Mouse (Mus musculus): ENCODE data around the gene Gcm2. TPM values are rescaled to one million over a fixed set of nuclear protein-coding genes. Genes with fewer than 3 reads are reported as not detected.

The Gcm2 gene
- not detected in 2 replicates for total RNA-seq (2015)
- total RNA-seq (2017) = not detected in 2 replicates

DNA sequence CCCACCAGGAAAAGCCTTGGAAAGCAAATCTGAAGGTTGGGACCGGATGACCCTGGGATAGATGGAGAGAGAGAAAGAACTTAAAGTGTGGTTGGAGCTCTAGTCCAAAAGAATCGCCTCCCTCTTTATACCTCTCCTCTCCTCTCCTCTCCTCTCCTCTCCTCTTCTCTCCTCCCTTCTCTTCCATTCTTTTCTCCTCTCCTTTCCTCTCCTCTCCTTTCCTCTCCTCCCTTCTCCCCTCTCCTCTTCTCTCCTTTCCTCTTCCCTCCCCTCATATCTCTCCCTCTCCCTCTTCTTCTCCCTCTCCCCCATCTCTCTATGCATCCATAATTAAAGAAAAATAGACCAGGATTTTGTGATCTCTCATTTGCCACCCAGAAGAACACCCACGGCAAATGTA is at the start of gene Gcm2:
TSS of gene Gcm2 (minus strand) at position 101 of the 400 bp plus-strand sequence.
- no peak for ATAC-seq (replicated peaks; ENCODE audit: poor library complexity)

DNA sequence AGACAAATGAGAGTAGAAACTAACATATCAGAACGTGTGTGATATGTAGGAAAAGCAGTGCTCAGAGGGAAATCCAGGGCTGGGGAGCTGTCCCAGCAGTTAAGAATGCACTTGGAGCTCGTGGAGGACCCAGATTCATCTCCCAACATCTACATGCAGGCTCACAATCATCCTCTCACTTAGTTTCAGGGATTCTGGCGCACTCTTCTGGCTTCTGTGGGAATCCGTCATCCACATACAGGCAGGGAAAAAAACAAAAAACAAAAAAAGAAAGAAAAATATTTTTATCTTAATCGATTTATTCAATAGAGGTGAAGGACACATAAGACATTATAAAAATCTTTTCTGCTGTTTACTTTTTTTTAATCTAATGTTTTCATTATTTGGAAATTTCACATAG is 47.6 kb upstream of the Gcm2 start:
- ATAC-seq (replicated peaks; ENCODE audit: poor library complexity) = no peak

DNA sequence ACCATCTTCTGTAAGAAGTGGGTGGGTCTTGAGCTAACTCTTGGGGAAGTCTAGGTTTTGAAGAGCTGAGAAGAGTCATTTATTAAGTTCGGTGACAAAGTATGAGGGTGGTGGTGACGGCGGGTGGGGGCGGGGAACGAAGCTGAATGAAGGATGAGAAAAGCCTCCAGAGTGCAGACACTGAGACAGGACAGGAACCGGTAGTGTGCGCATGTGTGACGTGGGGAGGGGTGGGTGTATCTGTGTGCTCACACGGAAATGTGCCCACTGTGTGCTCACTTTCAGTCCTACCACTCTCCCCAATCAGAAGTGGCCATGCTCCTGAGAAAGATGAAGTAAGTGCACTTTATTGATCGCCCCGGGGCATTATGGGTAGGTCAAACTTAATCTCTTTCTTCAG is 42.3 kb upstream of the Gcm2 start:
- ATAC-seq (replicated peaks; ENCODE audit: poor library complexity) = no peak

DNA sequence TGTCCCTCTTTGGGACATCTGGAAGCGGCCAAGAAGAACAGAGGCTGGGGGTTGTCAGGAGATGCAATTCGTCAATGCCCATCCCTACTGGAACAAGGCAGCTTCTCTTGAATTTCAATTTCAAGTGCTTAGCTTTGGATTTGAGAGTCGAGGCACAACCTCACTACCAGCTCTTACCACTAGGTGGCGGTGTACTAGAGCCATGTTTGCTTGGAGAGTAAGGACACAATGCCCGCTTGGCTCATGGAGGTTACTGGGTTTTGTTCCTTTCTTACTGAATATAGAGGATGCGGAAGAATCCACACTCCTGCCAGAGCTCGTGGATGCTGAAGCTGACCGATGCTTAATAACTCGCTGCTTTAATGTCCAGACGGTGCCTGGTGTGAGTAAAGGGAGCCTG is 35.4 kb upstream of the Gcm2 start:
- peak; percentile 57 for ATAC-seq (replicated peaks; ENCODE audit: poor library complexity)

DNA sequence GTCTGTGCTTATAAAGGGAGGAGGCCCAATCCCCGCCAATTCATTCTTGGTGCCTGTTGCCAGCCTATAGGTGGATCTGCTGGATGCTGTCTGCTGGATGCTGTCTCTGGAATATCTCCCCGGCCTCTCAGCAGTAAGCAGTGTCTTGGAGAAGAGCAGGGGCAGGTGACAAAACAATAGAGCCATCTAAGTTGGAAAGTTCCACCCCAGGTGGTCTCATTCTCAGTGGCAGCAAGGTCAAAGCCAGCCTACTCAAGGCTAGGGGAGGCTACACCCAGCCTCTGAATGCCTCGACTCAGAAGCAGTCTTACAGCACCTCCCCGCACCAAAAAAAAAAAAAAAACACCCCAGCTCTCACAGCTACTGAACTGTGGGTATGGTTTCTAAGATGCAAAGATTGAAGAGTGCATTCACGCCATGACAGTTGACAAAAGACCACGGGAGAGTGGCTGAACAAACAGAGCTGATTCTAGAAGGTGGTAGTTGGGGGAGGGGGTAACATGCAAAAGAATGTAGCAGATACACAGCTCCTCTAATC is 34.7 kb upstream of the Gcm2 start:
- ATAC-seq (replicated peaks; ENCODE audit: poor library complexity) = no peak

DNA sequence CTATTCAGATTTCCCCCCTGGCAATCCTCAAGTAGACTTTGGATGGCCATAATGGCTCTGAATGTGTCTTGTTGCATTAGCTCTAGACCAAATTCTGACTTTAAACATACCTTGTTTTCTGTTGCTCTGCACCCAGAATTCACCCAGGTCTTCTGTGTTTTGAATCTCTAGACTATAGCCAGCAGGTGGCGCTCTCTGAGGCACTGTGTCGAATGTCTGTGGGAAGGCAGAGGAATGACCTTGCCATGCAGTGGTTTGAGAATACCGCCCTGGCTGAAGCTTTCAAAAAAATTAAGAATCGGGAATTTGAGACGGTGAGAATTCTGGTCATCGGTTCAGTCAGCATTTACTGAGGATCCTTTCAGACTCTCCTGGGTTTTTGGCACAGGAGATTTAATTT is 24.1 kb upstream of the Gcm2 start:
- ATAC-seq (replicated peaks; ENCODE audit: poor library complexity) = peak; percentile 75

DNA sequence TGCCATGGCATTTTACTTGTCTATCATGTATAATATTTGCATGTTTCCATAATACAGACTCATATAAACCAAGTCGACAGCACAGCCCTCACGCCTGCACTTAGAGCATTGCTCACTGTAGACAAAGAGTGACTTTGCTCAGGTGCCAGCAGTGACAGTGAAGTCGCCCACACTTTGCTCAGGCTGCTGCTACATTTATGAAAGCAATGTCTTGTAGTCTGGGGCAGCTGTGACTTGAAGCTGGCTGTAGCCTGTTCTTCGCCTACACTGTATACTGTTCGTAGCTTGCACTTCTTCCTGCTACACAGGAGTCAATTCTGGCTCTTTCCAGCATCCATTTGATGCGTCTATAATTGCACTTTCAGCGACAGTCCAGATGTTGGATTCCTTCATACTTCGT is 18.2 kb upstream of the Gcm2 start:
- no peak for ATAC-seq (replicated peaks; ENCODE audit: poor library complexity)

DNA sequence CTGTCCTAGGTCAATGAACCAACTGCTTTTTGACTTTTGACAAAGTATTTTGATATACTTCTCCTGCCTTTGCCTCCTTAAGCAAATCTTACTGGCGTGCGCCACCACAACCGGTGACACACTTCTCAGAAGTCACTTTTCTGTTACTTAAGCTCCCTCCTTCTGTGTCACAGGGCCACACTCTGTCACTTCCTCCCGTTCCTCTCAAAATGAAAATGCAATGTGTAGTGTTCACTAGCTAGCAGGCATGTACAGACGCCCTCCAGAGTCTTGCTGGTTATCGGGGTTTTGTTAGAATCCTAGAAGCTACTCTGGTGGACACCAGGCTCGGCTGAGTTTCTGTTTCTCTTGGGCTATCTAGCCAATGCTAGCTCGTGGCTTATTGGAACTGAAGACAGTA is 17.5 kb upstream of the Gcm2 start:
- peak; percentile 54 for ATAC-seq (replicated peaks; ENCODE audit: poor library complexity)

DNA sequence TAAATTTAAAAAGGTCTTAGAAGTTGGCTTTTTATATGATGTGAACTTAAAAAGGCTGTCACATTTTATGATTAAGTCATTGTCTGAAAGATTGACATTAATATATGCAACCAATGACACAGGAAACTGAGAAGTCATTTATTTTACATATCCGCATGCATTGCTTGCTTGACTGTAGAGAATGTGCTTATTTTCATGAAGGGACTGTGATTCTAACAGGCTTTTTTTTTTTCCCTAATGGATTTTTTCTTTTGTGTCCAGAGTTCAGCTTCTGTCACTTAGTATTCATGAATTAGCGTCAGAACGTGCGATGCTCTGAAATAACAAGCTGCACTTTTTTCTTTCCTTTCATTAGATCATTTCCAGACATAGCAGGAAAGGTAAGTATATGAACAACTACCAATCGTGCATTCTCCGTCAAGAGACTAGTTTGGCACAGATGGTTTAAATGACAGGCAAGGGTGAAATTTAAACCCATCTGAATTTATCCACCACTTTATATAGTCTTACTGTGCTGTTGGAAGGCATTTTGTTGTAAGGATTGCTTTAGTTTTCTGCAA is 12.9 kb upstream of the Gcm2 start:
- ATAC-seq (replicated peaks; ENCODE audit: poor library complexity) = no peak

DNA sequence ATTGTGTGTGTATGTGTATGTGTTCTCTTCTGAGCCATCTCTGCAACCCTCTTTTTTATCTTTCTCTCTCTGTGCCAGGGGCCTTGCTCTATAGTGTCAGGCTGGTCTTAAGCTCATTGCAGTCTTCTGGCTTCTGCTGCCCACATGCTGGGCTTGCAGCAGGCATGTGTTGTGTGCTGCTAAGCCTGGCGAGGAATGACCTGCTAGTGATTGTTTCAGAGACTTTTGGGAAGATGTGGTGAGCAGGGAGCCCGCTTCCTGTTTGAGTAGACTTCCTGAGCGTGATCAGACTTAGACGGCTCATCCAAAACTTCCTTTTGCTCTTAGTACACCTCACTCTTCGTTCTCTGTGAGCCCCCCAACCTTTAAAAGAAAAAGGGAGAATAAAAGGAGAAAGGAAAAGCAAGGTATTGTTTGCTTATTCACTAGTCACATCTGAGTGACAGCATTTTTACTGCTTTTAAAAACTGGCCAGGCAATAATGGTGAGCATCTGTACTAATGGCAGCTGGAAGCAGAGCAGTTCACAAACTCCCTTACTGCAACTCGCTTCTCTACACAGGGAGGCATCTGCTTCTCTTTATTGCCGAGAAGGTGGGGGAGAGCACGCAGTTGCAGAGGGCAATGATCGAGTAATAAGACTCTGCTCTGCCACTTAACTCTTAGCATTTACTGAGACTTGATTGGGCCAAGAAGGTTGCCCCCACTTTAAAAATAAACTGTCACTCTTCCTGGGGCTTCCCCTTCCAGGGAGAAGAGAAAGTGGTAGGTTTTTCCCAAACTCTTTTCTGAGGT is 8.5 kb upstream of the Gcm2 start:
- ATAC-seq (replicated peaks; ENCODE audit: poor library complexity) = peak; percentile 23; the same call in 1 of the 2 replicates

DNA sequence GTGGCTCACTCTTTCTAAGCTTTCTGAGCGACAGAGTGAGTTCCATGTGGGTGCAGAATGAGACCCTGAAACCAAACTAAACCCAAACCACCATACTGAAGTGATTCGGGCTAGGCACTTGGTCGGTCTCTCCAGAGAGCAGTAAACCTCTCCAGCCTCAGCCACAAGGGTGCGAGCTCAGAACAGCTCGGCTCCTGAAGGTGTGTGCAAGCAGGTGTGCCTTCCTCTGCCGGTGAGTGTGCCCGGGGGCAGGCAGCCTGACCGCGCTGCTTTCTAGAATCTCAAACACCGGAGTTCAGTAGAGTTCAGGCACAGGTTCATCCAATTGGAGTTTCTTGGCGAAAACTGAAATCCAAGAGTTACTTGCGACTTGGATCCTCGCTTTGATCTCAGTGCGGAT is 3.1 kb upstream of the Gcm2 start, which contains the start of gene Sycp2l:
TSS of gene Sycp2l (plus strand) at position 368 of the 400 bp plus-strand sequence.
- no peak for ATAC-seq (replicated peaks; ENCODE audit: poor library complexity)

DNA sequence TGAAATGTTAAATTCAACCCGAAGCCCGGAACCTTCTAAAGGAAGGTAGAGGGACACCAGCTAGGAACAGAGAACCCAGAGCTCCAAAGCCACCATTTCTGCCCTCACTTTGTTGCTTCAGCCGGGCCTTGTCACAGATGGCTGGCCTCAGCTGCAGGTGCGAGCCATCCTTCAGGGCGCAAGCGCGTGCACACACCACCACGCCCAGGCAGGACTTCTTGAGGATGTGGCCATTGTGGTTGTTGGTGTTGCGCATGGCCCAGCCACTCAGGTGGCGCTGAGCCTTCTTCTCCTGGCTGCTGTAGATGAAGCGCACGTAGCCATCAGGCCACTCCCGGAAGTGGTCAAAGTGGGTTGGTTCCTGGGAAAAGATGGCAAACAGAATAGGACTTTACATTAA is 5.3 kb downstream of the Gcm2 start:
- no peak for ATAC-seq (replicated peaks; ENCODE audit: poor library complexity)

DNA sequence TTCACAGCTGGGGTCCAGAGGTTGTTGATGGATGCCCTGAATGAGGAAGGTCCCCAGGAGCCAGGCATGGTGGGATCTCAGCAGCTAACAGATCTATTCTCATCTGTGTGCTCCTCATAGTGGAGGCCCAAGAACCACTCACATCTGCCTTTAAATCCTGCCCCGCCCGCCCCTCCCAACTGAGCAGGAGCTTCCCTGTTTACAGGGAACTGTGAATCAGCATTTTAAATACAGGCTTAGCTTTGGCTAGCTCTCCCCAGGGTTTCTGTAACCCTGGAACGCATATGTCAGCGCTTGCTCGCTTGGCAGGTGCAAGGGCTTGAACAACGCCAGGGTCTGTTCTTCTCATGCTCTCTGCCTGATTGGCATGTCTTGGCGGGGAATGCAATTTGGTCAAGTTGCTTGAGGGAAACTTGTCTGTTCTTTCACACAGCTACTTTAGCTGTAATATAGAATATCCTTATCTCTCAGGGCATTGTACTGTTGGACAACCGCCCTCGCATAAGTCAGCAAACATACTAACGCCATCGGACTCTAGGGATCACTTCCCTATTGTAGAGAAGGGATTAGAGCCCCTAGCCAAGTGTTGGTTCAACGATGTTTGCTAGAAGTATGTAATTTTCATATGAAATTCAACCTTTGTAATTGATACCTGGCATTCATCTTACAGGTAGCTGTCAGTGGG is 6.9 kb downstream of the Gcm2 start:
- no peak for ATAC-seq (replicated peaks; ENCODE audit: poor library complexity)

DNA sequence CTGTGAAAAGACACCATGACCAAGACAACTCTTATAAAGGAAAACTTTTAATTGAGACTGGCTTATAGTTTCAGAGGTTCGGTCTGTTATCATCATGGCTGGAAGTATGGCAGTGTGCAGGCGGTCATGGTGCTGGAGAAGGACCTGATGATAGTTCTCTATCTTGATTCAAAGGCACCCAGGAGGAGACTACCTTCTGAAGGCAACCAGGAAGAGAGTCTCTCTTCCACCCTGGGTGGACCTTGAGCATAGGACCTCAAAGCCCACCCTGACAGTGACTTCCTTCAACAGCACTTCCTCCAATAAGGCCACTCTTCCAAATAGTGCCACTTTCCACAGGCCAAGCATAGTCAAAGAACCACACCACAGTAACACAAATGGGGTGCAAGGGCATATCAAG is 10.8 kb downstream of the Gcm2 start:
- ATAC-seq (replicated peaks; ENCODE audit: poor library complexity) = no peak

DNA sequence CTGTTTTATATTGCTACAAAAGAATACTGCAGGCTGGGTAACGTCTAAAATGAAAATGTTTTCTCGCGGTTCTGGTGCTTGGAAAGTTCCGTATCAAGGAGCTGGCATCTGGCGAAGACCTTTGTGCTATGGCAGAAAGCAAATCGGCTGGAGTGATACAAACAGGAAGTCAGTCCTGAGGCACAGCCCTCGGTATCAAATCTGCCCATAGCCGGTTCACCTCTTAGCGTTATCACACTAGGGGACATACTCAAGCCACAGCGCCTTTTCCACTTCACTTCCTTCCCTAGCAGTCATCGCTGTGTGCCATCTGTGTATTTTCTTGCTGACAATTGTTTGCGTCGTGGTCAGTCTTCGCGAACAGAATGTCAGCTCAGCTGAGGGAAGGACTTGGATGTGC is 12.5 kb downstream of the Gcm2 start:
- ATAC-seq (replicated peaks; ENCODE audit: poor library complexity) = peak; percentile 64

DNA sequence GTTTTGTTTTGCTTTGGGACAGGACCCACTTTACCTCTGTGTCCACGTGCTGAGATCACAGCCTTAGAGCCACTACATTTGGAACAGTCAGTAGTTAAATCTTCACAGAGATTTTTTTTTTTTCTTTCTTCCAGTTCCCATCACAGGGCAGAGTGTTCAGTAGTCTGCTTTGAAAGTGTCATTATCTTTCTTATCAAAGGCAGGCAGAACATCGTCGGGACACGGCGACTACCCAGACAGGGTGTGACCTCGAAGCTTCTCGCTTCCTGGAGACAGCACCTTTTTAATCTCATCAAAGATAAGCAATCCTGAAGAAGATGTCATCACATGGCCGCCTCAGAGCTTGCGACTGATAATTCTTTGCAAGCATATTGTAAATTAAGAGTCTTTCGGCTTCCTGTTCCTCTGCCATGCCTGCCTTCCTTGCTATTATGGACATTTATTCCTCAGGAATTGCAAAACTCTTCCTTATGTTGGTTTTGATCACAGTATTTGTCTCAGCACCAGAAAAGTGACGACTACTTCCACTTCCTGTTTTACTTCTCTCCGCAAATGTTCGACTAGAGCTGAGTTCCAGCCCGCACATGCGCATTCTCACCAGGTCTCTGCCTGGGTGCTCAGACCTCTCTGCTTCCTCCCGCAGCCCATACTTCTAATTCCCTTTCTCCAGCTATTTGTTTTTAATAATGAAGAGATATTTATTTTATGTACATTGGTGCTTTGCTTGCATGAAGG is 13.3 kb downstream of the Gcm2 start:
- peak; percentile 80 for ATAC-seq (replicated peaks; ENCODE audit: poor library complexity)

DNA sequence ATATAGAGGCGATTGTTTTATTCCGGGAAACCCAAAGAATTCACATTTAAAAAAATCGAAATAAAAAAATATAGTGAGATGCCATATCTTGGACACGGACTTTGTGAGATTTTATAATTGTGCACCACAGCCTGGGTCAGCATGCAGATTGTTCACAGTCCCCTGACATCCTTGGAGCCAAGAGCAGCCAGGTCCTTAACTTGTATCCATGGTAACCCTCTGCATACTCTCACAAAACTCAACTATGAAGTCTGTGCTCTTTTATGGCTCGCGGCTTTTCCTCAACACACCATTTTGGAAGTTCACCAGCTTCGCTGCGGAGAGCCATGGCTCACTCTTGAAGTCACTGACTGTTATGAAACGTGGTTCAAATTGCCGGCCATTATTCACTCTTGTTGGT is 16.7 kb downstream of the Gcm2 start:
- no peak for ATAC-seq (replicated peaks; ENCODE audit: poor library complexity)

DNA sequence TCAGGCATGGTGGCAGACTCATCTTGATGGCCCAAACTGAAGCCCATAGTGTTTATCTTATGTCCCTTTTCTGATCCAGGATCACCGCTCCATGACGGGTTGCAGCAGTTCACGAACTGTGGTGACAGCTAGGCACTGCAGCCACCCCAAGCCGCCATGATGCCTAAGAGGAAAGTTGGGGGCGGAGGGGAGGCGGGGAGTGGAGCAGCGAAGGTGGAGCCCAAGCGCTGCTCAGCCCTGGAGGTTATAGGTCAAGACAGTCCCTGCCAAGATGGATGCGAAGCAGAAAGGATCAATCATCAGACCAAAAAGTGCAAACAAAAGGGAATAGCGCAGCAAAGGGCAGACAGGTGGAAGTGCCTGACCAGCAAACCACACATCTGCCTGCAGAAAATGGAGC is 19.6 kb downstream of the Gcm2 start:
- ATAC-seq (replicated peaks; ENCODE audit: poor library complexity) = no peak

DNA sequence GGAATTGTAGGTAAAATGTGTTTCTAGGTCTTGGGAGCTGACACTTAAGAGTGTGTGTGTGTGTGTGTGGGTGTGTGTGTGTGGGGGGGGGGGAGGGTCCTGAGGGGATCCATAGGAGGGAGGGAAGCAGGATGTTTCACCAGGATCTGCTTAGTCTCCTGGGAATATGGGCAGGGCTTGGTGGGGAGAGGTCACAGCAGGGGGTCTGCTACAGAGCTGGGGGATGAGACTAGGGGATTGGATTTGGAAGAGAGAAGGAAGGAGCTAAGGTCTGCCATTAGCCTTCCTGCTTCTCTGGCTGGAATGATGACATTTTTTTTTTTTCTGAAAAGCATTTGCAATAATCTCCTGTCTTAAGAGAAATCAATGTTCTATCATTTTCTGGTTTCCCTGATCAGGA is 22.1 kb downstream of the Gcm2 start:
- ATAC-seq (replicated peaks; ENCODE audit: poor library complexity) = no peak

DNA sequence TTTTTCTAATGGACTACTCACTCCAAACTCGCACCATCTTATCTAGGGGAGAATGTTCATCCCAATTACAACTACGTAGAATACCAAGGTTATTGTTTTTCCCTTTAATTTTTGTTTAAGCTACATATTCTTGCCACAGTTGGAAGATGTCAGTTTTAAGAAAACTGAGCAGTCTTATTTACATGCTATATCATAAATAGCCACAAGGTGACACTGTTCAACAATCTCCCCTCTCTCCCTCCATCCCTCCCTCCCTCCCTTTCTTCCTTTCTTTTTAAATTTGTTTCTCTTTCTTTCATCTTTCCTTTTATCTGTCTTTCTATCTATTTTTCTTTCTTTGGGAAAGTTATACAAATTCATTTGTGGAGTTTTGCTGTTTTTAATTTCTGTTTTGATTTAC is 25.7 kb downstream of the Gcm2 start:
- ATAC-seq (replicated peaks; ENCODE audit: poor library complexity) = peak; percentile 56; the same call in 1 of the 2 replicates

DNA sequence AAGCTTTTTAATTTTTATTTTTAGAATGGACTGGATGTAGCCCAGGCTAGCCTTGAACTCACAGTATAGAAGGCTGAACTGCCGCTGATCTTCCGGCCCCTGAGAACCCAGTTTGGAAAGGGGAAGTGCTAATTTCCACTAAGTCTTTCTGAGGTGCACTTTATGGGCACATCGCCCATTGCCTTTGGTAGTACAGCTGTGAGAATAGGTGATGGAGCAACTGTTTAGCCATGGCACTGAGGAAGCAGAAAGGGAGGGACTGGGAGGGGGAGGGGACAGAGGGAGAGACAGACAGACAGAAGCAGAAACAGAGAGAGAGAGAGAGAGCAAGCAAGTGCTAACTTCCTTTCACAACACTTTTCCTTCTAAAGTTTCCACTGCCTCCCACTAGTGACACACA is 26.3 kb downstream of the Gcm2 start:
- ATAC-seq (replicated peaks; ENCODE audit: poor library complexity) = peak; percentile 82
